Mouse (Mus musculus) heart, embryonic 16.5 days (tissue): Measurements from ENCODE around the gene Fer. TPM values are rescaled to one million over a fixed set of nuclear protein-coding genes. Genes with fewer than 3 reads are reported as not detected.

Experiments
- ATAC-seq: fragments of 200-750 bp; cut with Nextera tagmentation; replicated peaks from 2 replicates; pipeline ENCODE4 v1.8.0; 2017; ENCODE audit warnings: moderate number of reproducible peaks; ENCODE audit not compliant: insufficient read depth, low FRiP score; ENCODE audit errors: extremely low read depth
- H3K27ac ChIP-seq: fragments of 300-500 bp; sonication (generic); 2 replicates; pipeline ENCODE4 v1.5.1; 2014; ENCODE audit warnings: mild to moderate bottlenecking, low read length, control low read depth, moderate library complexity
- H3K27me3 ChIP-seq: fragments of 300-500 bp; sonication (generic); 2 replicates; pipeline ENCODE4 v1.6.1; 2014; ENCODE audit warnings: low read length, mixed read lengths; ENCODE audit not compliant: control insufficient read depth, insufficient read depth
- H3K36me3 ChIP-seq: fragments of 300-500 bp; sonication (generic); 2 replicates; pipeline ENCODE4 v1.6.1; 2014; ENCODE audit not compliant: control insufficient read depth, insufficient read depth
- H3K4me1 ChIP-seq: fragments of 300-500 bp; sonication (generic); 2 replicates; pipeline ENCODE4 v1.6.1; 2014; ENCODE audit warnings: low read length, mixed read lengths; ENCODE audit not compliant: control insufficient read depth, insufficient read depth
- H3K4me2 ChIP-seq: fragments of 300-500 bp; sonication (generic); 2 replicates; pipeline ENCODE4 v1.6.1; 2014; ENCODE audit warnings: low read depth, mild to moderate bottlenecking, control low read depth, low read length
- H3K4me3 ChIP-seq: fragments of 300-500 bp; sonication (generic); 2 replicates; pipeline ENCODE4 v1.5.1; 2014; ENCODE audit warnings: mild to moderate bottlenecking, control low read depth, low read length
- H3K9ac ChIP-seq: fragments of 300-500 bp; sonication (generic); 2 replicates; pipeline ENCODE4 v1.6.1; 2014; ENCODE audit warnings: low read length, control low read depth
- H3K9me3 ChIP-seq: fragments of 300-500 bp; sonication (generic); replicated peaks from 2 replicates; pipeline ENCODE4 v1.6.1; 2016; ENCODE audit warnings: low read length; ENCODE audit not compliant: control insufficient read depth
- WGBS: fragments of 180-500 bp; shearing (Covaris S2); extraction: QIAGEN DNeasy Blood & Tissue Kit; methylation state at CpG from one replicate; pipeline ENCODE4 v1.1.7; 2014; 5-methylcytosine and 5-hydroxymethylcytosine counted together
- polyA plus RNA-seq: library from polyadenylated mRNA; unstranded; fragments of >200 nt; fragmentation: Nextera tagmentation; extraction: Ambion mirVana; gene quantifications from 2 replicates; pipeline ENCODE4 v1.2.1, GENCODE M21; 2015

The Fer gene
- polyA plus RNA-seq, 1 experiment from 2014 or later, result 22.8 TPM

DNA sequence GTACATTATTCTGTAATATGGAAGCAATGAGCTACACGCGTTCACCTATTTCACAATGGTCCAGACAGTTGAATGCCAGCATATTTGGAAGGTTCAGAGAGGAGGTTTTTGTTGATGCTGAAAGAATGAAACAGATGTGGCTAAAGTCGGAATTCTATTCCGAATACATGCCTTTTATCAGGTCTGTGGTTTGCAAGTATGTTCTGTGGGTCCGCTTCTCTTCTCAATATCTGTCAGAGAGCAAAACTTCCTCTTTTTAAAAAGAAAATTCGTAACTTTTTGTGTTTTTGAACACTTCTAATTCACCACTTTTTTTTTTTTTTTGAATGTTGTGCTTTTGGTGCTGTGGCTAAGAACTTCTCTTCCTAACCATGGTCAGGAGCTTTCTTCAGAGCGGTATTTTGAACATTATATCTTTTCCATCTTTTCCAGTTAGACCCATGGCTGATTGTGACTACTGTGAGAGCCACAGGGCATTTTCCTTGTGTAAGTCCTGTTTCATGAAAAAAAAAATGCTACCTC is 5.8 kb upstream of the Fer start:
- H3K27ac ChIP-seq, result no peak overlapping the region
- H3K36me3 ChIP-seq, result no peaks in the 10 kb centered on the region
- no peak overlapping the region for H3K9ac ChIP-seq
- no peak for ATAC-seq
- peaks cover 3% of the 10 kb centered on the region; the same call in 1 of the 2 replicates for H3K4me1 ChIP-seq
- no peak overlapping the region for H3K4me2 ChIP-seq
- 81% methylated on average over 7 of the region's 7 CpGs for WGBS
- no peaks in the 10 kb centered on the region for H3K27me3 ChIP-seq
- no peak overlapping the region for H3K4me3 ChIP-seq
- no peaks in the 10 kb centered on the region for H3K9me3 ChIP-seq

- Histone ChIP-seq H3K4me3 (no peak overlapping the region), H3K36me3 (no peaks in the 10 kb centered on the region), H3K4me1 (peaks cover 8% of the 10 kb centered on the region; the same call in 1 of the 2 replicates), H3K4me2 (no peak overlapping the region), H3K9ac (no peak overlapping the region), H3K27me3 (no peaks in the 10 kb centered on the region), H3K9me3 (no peaks in the 10 kb centered on the region), H3K27ac (no peak overlapping the region)
- no peak for ATAC-seq
- WGBS, result 28% methylated on average over 4 of the region's 4 CpGs
These were observed 1.9 kb upstream of the Fer start for GRCm38 (mm10) chr17:63860988-63861387.

DNA sequence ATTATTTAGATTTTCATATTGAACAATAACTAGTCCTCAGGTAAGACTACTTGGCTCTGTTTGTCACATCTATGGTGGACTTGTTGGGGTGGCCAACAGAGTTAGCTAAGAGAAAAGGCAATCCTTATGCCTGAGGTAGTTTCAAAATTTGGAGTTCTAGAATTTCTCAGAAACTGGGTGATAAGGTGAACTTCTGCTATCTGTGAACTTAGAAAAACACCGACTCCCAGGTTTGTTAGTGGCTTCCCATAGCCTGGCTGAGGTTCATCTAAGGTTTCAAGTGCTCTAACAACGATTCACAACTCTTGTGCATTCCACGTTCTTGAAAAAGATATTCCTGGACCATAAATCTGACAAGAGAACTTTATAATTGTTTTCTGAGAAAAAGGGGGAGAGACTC is 463 bp upstream of the Fer start:
- peak overlapping the region; percentile 95; the same call in 1 of the 2 replicates for H3K4me2 ChIP-seq
- WGBS, result 37% methylated on average over 3 of the region's 3 CpGs
- peaks cover 8% of the 10 kb centered on the region; the same call in 1 of the 2 replicates for H3K4me1 ChIP-seq
- no peak overlapping the region; the same call in 1 of the 2 replicates for H3K9ac ChIP-seq
- H3K4me3 ChIP-seq, result no peak overlapping the region
- H3K27ac ChIP-seq, result no peak overlapping the region
- H3K36me3 ChIP-seq, result no peaks in the 10 kb centered on the region
- no peaks in the 10 kb centered on the region for H3K9me3 ChIP-seq
- no peaks in the 10 kb centered on the region for H3K27me3 ChIP-seq
- ATAC-seq, result no peak

- WGBS, result under 1% methylated on average over 50 of the region's 55 CpGs
- Histone ChIP-seq H3K27me3 (no peaks in the 10 kb centered on the region), H3K4me2 (peak within 1 kb of the TSS; percentile 95), H3K27ac (peak within 1 kb of the TSS; percentile 91), H3K9ac (peak within 1 kb of the TSS; percentile 92), H3K9me3 (no peaks in the 10 kb centered on the region), H3K4me1 (peaks cover 8% of the 10 kb centered on the region; the same call in 1 of the 2 replicates), H3K4me3 (peak within 1 kb of the TSS; percentile 93), H3K36me3 (no peaks in the 10 kb centered on the region)
- peak; percentile 99 for ATAC-seq
These were observed 836 bp downstream of the Fer start, which contains the start of gene A930002H24Rik for GRCm38 (mm10) chr17:63863647-63864149. A930002H24Rik (minus strand) TSS chr17:63863791.

GRCm38 (mm10) chr17:63864171-63864571 is 1.3 kb downstream of the Fer start:
- no peaks in the 10 kb centered on the region for H3K9me3 ChIP-seq
- H3K4me3 ChIP-seq, result peak overlapping the region; percentile 93
- H3K27me3 ChIP-seq, result no peaks in the 10 kb centered on the region
- H3K4me2 ChIP-seq, result peak overlapping the region; percentile 95
- peak overlapping the region; percentile 92 for H3K9ac ChIP-seq
- peak; percentile 66 for ATAC-seq
- WGBS, result 0% methylated on average over 35 of the region's 48 CpGs
- no peaks in the 10 kb centered on the region for H3K36me3 ChIP-seq
- H3K4me1 ChIP-seq, result peaks cover 8% of the 10 kb centered on the region; the same call in 1 of the 2 replicates
- peak overlapping the region; percentile 91 for H3K27ac ChIP-seq

- Histone ChIP-seq H3K4me2 (no peak overlapping the region), H3K9ac (no peak overlapping the region), H3K27ac (no peak overlapping the region), H3K9me3 (no peaks in the 10 kb centered on the region), H3K4me1 (no peaks in the 10 kb centered on the region), H3K4me3 (no peak overlapping the region), H3K36me3 (no peaks in the 10 kb centered on the region), H3K27me3 (no peaks in the 10 kb centered on the region)
- 94% methylated on average over 7 of the region's 7 CpGs for WGBS
- no peak for ATAC-seq
These were observed 8.9 kb downstream of the Fer start for GRCm38 (mm10) chr17:63871773-63872172.

DNA sequence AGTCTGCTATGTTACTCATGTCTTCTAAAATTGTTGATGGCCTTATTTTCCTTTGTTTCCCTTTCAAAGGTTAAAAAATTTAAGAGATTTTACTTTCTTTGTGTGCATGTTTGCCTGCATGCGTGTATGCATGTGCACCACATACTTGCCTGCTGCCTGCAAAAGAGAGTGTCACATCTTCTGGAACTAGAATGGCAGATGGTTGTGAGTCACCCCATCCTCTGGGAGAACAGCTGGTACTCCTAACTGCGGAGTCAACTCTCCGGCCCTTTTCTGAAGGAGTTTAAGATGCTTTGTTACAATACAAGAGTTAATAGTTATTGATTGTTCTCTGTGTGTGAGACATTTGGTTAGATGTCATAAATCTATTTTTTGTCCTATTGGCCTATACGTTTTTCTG is 16.0 kb downstream of the Fer start:
- Histone ChIP-seq H3K4me2 (no peak overlapping the region), H3K27ac (no peak overlapping the region), H3K9ac (no peak overlapping the region), H3K4me1 (no peaks in the 10 kb centered on the region), H3K9me3 (no peaks in the 10 kb centered on the region), H3K27me3 (no peaks in the 10 kb centered on the region), H3K36me3 (no peaks in the 10 kb centered on the region), H3K4me3 (no peak overlapping the region)
- WGBS, result 83% methylated on average over 4 of the region's 4 CpGs
- no peak for ATAC-seq

DNA sequence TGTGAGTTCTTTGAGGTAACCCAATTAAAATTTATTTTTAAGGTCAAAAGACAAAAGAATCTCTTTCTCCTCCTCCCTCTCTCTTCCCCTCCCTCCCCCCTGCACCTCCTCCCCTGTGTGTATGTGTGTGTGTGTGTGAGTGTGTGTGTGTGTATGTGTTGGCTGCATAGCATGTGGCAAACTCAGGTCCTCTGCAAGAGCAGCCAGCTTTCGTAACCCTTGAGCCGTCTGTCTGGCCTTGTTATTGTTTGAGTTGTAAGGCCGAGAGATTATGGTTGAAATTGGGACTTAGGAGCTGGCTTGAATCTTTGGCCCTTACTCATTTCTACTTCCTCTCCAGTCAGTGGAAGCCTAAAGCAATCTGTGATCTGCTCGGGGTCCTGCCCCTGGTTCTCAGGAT is 17.1 kb downstream of the Fer start:
- no peak overlapping the region for H3K4me3 ChIP-seq
- no peak overlapping the region for H3K9ac ChIP-seq
- H3K9me3 ChIP-seq, result no peaks in the 10 kb centered on the region
- H3K27ac ChIP-seq, result no peak overlapping the region
- no peaks in the 10 kb centered on the region for H3K36me3 ChIP-seq
- no peak overlapping the region for H3K4me2 ChIP-seq
- ATAC-seq, result no peak
- no peaks in the 10 kb centered on the region for H3K4me1 ChIP-seq
- WGBS, result 76% methylated on average over 4 of the region's 4 CpGs
- no peaks in the 10 kb centered on the region for H3K27me3 ChIP-seq

DNA sequence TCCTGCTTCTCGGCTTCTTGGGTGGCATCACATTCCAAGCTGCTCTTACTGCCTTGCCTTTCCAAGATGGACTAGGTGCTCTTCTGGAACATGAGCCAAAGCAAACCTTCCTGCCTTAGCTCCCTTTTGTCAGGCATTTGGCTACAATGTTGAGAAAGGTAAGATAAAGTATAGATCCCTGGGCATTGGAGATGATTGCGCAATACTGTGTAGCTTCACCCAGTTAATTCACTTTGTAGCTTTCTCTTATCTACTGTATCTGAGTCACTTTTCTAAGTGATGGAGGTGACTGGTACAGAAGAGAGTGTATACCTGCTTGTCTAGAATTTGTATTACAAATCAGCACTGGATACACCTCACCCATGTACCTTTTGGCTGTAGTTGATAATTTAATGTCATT is 24.1 kb downstream of the Fer start:
- Histone ChIP-seq H3K4me3 (no peak overlapping the region), H3K27ac (no peak overlapping the region), H3K4me2 (no peak overlapping the region), H3K9ac (no peak overlapping the region), H3K4me1 (no peaks in the 10 kb centered on the region), H3K36me3 (no peaks in the 10 kb centered on the region), H3K9me3 (no peaks in the 10 kb centered on the region), H3K27me3 (no peaks in the 10 kb centered on the region)
- WGBS, result 96% methylated on average over 2 of the region's 2 CpGs
- no peak for ATAC-seq
